Mouse (Mus musculus): ENCODE results near the gene Prdm10.

DNA sequence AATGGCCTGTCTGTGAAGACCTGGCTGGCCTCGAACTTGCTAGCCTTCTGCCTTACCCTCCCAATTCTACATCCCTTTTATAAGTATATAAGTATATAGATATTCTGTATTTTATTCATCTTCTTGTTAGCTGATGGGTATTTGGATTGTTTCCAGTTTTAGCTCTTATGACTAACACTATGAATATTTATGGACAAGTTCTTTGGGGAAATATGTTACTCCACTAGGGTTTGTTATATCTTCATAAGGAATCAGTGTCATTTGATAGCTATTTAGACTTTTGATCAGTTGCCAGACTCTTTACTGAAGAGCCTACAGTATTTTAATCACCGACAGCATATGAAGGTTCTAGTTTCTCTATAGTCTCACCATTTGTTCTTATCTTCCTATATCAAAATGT, 15.0 kb downstream of the Prdm10 start:
- TF ChIP-seq CTCF (IDR thresholded peaks at IDR 0.05; ENCODE audit: borderline replicate concordance, extremely low read depth, insufficient read depth, insufficient read length) (no peak), POLR2A (IDR thresholded peaks at IDR 0.05; ENCODE audit: borderline replicate concordance, extremely low read depth, insufficient read depth, insufficient read length, poor library complexity, severe bottlenecking) (no peak)

All from brain, embryonic 14.5 days (tissue).